Mouse (Mus musculus) forebrain, embryonic 15.5 days (tissue): ENCODE results near the gene Nfkbib. TPM values are rescaled to one million over a fixed set of nuclear protein-coding genes. Genes with fewer than 3 reads are reported as not detected.

Source experiments
- ATAC-seq: fragments of 200-750 bp; cut with Nextera tagmentation; replicated peaks from 2 replicates; pipeline ENCODE4 v1.8.0; 2017; ENCODE audit warnings: mild to moderate bottlenecking, moderate TSS enrichment, moderate library complexity
- H3K27ac ChIP-seq: fragments of 300-500 bp; sonication (generic); replicated peaks from 2 replicates; pipeline ENCODE4 v1.5.1; 2015; ENCODE audit warnings: mild to moderate bottlenecking, inconsistent platforms
- H3K27me3 ChIP-seq: fragments of 300-500 bp; sonication (generic); 2 replicates; pipeline ENCODE4 v1.6.1; 2015; ENCODE audit warnings: inconsistent platforms
- H3K36me3 ChIP-seq: fragments of 300-500 bp; sonication (generic); 2 replicates; pipeline ENCODE4 v1.6.1; 2015; ENCODE audit warnings: mild to moderate bottlenecking, inconsistent platforms
- H3K4me1 ChIP-seq: fragments of 300-500 bp; sonication (generic); 2 replicates; pipeline ENCODE4 v1.6.1; 2015; ENCODE audit warnings: inconsistent platforms
- H3K4me2 ChIP-seq: fragments of 300-500 bp; sonication (generic); replicated peaks from 2 replicates; pipeline ENCODE4 v1.6.1; 2015; ENCODE audit warnings: mild to moderate bottlenecking, inconsistent platforms
- H3K4me3 ChIP-seq: fragments of 300-500 bp; sonication (generic); 2 replicates; pipeline ENCODE4 v1.5.1; 2015; ENCODE audit warnings: mild to moderate bottlenecking, inconsistent platforms
- H3K9ac ChIP-seq: fragments of 300-500 bp; sonication (generic); replicated peaks from 2 replicates; pipeline ENCODE4 v1.6.1; 2015; ENCODE audit warnings: mild to moderate bottlenecking, inconsistent platforms
- H3K9me3 ChIP-seq: fragments of 300-500 bp; sonication (generic); 2 replicates; pipeline ENCODE4 v1.6.1; 2016; ENCODE audit warnings: inconsistent platforms
- WGBS: fragments of 180-500 bp; shearing (Covaris S2); methylation state at CpG from one replicate; pipeline ENCODE4 v1.1.7; 2015; ENCODE audit warnings: mixed read lengths; 5-methylcytosine and 5-hydroxymethylcytosine counted together
- polyA plus RNA-seq: library from polyadenylated mRNA; unstranded; fragments of >200 nt; fragmentation: Nextera tagmentation; extraction: Ambion mirVana; gene quantifications from 2 replicates; pipeline ENCODE4 v1.2.1, GENCODE M21; 2015

Nfkbib gene
- 59.0 and 62.0 TPM in 2 replicates for polyA plus RNA-seq

DNA sequence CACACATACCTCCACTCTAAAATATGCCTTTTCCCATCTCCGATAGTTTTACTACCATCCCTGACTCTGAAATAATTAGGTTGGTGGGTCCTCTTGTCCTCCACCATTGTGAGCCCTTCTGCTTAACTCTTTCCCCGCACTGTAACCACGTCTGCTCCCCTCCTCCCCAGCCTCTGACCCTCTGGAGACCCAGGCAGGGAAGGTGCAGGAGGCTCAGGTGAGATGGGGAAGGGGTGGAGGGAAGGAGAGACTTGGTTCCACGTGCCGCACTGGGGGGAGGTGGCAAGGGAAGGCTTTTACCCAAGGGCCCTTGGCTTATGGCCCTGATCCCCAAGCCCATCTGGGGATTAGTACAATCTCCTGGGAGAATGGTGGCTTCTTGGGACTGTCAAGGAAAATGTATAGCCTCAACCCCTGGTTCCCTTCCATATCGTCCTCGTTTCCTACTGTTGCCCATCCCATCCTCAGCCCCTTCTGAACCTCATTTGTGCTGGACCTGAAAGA is at the start of gene Nfkbib:
Gene Nfkbib (minus strand): TSS at position 51 of the 504 bp plus-strand sequence.
- H3K4me1 ChIP-seq, result peaks cover 30% of the 10 kb centered on the region
- no peaks in the 10 kb centered on the region for H3K27me3 ChIP-seq
- H3K36me3 ChIP-seq, result peaks cover 3% of the 10 kb centered on the region; the same call in 1 of the 2 replicates
- 57% methylated on average over 7 of the region's 7 CpGs for WGBS
- H3K4me2 ChIP-seq, result peak within 1 kb of the TSS; percentile 61
- peak within 1 kb of the TSS; percentile 61 for H3K4me3 ChIP-seq
- H3K27ac ChIP-seq, result no peak within 1 kb of the TSS
- no peak for ATAC-seq
- no peaks in the 10 kb centered on the region for H3K9me3 ChIP-seq
- H3K9ac ChIP-seq, result peak within 1 kb of the TSS; percentile 60

DNA sequence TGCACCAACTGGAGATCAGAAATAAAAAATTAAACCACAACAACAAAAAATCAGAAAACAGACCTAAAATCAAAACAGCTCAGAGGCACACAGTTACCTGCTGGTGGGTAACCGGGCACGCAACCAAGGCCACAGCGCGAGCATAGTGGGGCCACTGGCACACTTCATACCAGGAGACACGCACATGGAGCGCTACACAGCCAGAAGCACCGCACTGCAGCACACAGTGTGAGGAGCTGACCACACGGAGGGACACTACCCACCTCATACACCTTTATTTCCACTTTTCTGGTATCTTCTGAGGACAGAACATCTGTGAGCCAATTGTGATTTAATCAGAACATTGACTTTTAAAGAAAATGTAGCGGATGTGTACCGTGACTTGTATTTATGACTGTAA is 49.6 kb upstream of the Nfkbib start:
- WGBS, result 91% methylated on average over 10 of the region's 10 CpGs
- no peak overlapping the region; the same call in 1 of the 2 replicates for H3K9ac ChIP-seq
- ATAC-seq, result no peak
- peaks cover 93% of the 10 kb centered on the region for H3K36me3 ChIP-seq
- H3K9me3 ChIP-seq, result no peaks in the 10 kb centered on the region
- no peak overlapping the region for H3K4me2 ChIP-seq
- no peak overlapping the region for H3K4me3 ChIP-seq
- no peaks in the 10 kb centered on the region for H3K27me3 ChIP-seq
- no peak overlapping the region for H3K27ac ChIP-seq
- peaks cover 45% of the 10 kb centered on the region for H3K4me1 ChIP-seq

GRCm38 (mm10) chr7:28816201-28816600 is 48.9 kb upstream of the Nfkbib start:
- no peak overlapping the region for H3K4me3 ChIP-seq
- peaks cover 86% of the 10 kb centered on the region for H3K36me3 ChIP-seq
- no peaks in the 10 kb centered on the region for H3K9me3 ChIP-seq
- no peak for ATAC-seq
- no peak overlapping the region for H3K27ac ChIP-seq
- 87% methylated on average over 9 of the region's 9 CpGs for WGBS
- no peak overlapping the region for H3K4me2 ChIP-seq
- H3K4me1 ChIP-seq, result peaks cover 48% of the 10 kb centered on the region
- no peak overlapping the region for H3K9ac ChIP-seq
- no peaks in the 10 kb centered on the region for H3K27me3 ChIP-seq

DNA sequence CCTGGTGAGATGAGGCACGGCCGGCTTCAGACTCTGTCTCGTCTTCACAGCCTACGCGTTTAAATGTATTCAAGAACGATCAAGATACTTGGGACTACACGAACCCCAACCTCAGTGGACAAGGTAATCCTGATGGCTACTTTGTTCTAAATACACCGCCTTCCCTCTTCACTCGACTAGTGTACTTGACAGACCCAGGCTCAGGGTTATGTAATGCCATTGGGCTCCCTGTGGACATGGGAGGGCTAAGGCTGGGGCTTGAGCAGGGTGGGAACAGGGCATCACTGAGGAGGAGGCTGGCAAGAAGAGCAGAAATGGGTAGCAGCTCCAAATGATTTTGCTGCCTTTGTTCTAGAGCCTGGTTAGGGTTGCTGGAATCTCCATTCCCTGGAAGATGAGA is 47.9 kb upstream of the Nfkbib start:
- H3K9ac ChIP-seq, result no peak overlapping the region
- no peaks in the 10 kb centered on the region for H3K9me3 ChIP-seq
- 90% methylated on average over 9 of the region's 9 CpGs for WGBS
- peaks cover 77% of the 10 kb centered on the region for H3K36me3 ChIP-seq
- H3K4me2 ChIP-seq, result no peak overlapping the region
- no peak overlapping the region for H3K4me3 ChIP-seq
- H3K27ac ChIP-seq, result no peak overlapping the region
- no peaks in the 10 kb centered on the region for H3K27me3 ChIP-seq
- H3K4me1 ChIP-seq, result peaks cover 48% of the 10 kb centered on the region
- ATAC-seq, result no peak

GRCm38 (mm10) chr7:28814306-28815034 is 47.2 kb upstream of the Nfkbib start:
- Histone ChIP-seq H3K4me3 (no peak overlapping the region), H3K27me3 (no peaks in the 10 kb centered on the region), H3K4me2 (no peak overlapping the region), H3K27ac (no peak overlapping the region), H3K9ac (no peak overlapping the region), H3K9me3 (no peaks in the 10 kb centered on the region), H3K36me3 (peaks cover 69% of the 10 kb centered on the region), H3K4me1 (peaks cover 52% of the 10 kb centered on the region)
- WGBS, result 90% methylated on average over 5 of the region's 5 CpGs
- ATAC-seq, result no peak

DNA sequence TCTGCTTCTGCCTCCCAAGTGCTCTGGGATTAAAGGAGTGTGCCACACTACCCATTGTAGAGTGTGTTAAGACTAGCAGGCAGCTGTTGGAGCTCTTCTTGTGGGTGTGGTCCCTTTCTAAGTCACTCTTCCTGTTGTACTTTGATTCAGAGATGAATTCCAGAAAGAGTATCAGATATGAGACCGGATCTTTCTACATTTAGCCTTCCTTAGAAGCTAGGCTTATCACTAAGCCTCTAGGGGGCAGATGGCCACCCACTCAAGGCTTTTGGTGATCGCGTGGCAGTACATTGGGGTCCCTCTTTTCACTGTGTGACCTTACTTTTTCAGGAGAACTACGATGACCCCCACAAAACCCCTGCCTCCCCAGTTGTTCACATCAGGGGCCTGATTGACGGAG is 45.6 kb upstream of the Nfkbib start:
- H3K4me3 ChIP-seq, result peak overlapping the region; percentile 81
- H3K9me3 ChIP-seq, result no peaks in the 10 kb centered on the region
- H3K36me3 ChIP-seq, result peaks cover 56% of the 10 kb centered on the region
- no peaks in the 10 kb centered on the region for H3K27me3 ChIP-seq
- no peak for ATAC-seq
- no peak overlapping the region for H3K27ac ChIP-seq
- WGBS, result 80% methylated on average over 5 of the region's 5 CpGs
- peak overlapping the region; percentile 58 for H3K4me2 ChIP-seq
- peaks cover 53% of the 10 kb centered on the region for H3K4me1 ChIP-seq
- H3K9ac ChIP-seq, result no peak overlapping the region

DNA sequence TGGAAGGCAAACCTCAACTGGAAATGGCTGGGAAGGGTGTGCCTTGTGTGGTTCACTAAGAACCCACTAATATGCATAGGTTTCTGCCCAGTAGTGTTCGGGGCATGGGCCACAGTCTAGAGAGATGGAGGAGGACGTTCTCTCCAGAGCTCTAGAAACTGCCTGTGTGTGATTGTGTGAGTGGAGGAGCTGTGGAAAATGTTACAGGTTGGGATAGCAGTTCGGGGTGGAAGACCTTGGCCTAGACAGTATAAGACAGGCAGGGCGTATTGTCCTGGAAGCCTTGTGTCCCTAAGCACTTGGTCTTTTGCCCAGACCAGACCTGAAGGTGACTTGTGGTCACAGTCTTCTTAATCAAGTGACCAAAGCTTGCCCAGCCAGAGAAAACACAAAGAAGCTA is 45.1 kb upstream of the Nfkbib start:
- peaks cover 54% of the 10 kb centered on the region for H3K4me1 ChIP-seq
- H3K27ac ChIP-seq, result no peak overlapping the region
- H3K27me3 ChIP-seq, result no peaks in the 10 kb centered on the region
- H3K4me3 ChIP-seq, result peak overlapping the region; percentile 81
- H3K9me3 ChIP-seq, result no peaks in the 10 kb centered on the region
- peak overlapping the region; percentile 87 for H3K9ac ChIP-seq
- peaks cover 51% of the 10 kb centered on the region for H3K36me3 ChIP-seq
- WGBS, result 69% methylated on average over 4 of the region's 4 CpGs
- ATAC-seq, result no peak
- peak overlapping the region; percentile 58 for H3K4me2 ChIP-seq

GRCm38 (mm10) chr7:28811640-28812275 is 44.4 kb upstream of the Nfkbib start:
- H3K27me3 ChIP-seq, result no peaks in the 10 kb centered on the region
- H3K9ac ChIP-seq, result peak overlapping the region; percentile 87
- H3K9me3 ChIP-seq, result no peaks in the 10 kb centered on the region
- no peak for ATAC-seq
- peak overlapping the region; percentile 81 for H3K4me3 ChIP-seq
- H3K27ac ChIP-seq, result peak overlapping the region; percentile 99; the same call in 1 of the 2 replicates
- peak overlapping the region; percentile 58 for H3K4me2 ChIP-seq
- peaks cover 47% of the 10 kb centered on the region for H3K4me1 ChIP-seq
- peaks cover 44% of the 10 kb centered on the region for H3K36me3 ChIP-seq
- 8% methylated on average over 7 of the region's 7 CpGs for WGBS

DNA sequence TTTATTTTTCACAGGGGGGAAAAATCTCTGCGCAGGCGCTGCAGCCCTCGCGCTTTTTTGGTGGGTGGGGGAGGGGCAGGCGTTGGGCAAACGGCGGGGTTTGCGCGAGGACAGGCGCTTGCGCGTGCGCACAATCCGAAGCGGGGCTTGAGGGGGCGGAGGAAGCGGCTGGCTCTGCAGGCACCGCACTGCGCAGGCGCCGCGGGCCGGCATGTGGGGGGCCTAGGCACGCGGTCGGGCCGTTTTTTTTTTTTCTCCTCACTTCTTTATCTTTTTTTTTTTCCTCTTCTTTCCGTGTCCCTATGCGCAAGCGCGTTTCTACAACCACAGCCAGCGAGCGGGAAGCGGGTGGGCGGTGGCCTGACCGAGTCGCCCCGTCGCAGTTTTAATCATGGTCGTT is 43.9 kb upstream of the Nfkbib start:
- Histone ChIP-seq H3K36me3 (peaks cover 38% of the 10 kb centered on the region), H3K4me3 (peak overlapping the region; percentile 81), H3K9ac (peak overlapping the region; percentile 87), H3K27ac (peak overlapping the region; percentile 99), H3K27me3 (no peaks in the 10 kb centered on the region), H3K4me1 (peaks cover 42% of the 10 kb centered on the region), H3K9me3 (no peaks in the 10 kb centered on the region), H3K4me2 (peak overlapping the region; percentile 58)
- 1% methylated on average over 39 of the region's 40 CpGs for WGBS
- ATAC-seq, result peak; percentile 49

- Histone ChIP-seq H3K4me2 (peak overlapping the region; percentile 84), H3K36me3 (peaks cover 30% of the 10 kb centered on the region), H3K4me3 (peak overlapping the region; percentile 81), H3K4me1 (peaks cover 40% of the 10 kb centered on the region), H3K27me3 (no peaks in the 10 kb centered on the region), H3K27ac (peak overlapping the region; percentile 99), H3K9ac (peak overlapping the region; percentile 87), H3K9me3 (no peaks in the 10 kb centered on the region)
- ATAC-seq, result peak; percentile 93
- under 1% methylated on average over 70 of the region's 70 CpGs for WGBS
These were observed 43.1 kb upstream of the Nfkbib start for GRCm38 (mm10) chr7:28810107-28811066.

DNA sequence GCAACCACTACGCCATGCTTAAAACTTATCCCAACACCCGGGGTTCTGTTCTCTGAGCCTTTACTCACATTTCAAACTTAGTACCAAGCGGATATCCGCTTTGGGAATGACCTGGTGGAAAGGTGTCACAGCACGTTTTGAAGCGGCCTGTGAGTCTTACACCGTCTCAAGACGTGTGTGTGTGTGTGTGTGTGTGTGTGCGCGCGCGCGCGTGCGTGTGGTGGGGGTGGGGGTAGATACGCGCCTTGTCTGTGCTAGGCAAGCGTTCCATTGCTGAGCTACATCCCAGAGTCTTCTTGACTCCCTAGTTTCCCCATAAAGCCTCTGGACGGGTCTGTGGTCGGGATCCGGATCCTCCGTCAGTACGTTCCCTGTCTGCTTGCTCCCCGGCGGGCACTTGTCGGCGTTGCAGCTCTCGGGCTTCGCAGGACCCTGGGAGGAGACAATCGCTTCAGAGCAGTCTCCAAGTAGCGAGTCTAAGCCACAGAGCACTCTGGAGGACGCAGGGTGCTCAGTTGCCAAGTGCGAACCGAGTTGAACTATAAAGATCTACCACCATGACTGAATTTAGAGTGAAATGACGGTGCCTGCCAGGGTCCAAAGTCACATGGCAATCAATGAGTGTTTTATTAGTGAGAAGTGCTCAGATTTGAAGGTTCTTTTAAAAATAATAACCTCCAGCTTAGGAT is 42.2 kb upstream of the Nfkbib start:
- Histone ChIP-seq H3K4me3 (peak overlapping the region; percentile 81), H3K4me1 (peaks cover 40% of the 10 kb centered on the region), H3K36me3 (peaks cover 22% of the 10 kb centered on the region), H3K9ac (peak overlapping the region; percentile 78), H3K27me3 (no peaks in the 10 kb centered on the region), H3K4me2 (peak overlapping the region; percentile 84), H3K27ac (peak overlapping the region; percentile 99), H3K9me3 (no peaks in the 10 kb centered on the region)
- no peak; the same call in none of the 2 replicates for ATAC-seq
- WGBS, result under 1% methylated on average over 35 of the region's 35 CpGs
